Comparison of ENCODE assay signal across 9 mouse cellular contexts in the genomic region with DNA sequence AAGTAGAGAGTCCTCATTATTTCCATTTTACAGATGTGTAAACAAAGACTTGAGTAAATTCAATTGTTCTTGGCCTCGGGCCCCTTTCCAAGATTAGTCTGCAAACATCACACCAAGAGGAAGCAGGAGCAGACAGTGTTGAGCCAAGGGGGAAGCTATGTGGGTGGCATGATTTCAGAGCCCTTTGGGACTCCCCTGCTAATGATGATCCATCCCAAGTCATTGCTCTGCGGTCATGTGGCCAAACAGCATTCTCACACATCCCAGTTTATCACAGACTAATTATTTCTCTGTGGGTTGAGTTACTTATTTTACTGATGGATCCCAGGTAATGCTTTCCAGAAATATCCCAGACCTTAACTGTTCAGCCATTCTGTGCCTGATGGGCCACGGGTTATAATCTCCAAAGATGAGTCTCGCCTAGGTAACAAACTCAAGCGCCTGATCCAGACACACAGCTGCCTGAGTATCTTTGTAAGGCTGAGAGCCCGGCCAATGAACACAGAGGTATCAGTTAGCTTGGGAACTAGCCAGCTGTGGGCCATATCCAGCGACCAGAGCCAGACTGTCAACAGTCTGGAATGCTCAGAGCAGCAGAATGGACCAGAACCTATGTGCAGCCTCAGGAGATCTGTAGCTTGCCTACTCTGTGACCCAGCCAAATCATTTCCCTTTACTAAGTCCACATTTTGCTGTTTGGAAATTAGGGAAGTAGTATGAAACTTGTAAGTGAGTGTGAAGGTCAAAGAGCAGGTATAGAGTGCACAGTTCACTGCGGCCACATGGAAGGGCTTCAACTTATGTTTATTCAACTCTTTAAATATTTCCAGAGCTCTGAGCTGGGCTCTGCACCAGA.
DNase-seq lines count a peak whose midpoint lies in the region; ATAC-seq lines count a peak whose summit lies in the region.
"Had no signal": no experiment of that assay in that cellular context is flagged by ENCODE, and none has a peak within 500 bp of the region (broad histone marks: within the 10 kb centered on the region; RNA-seq: fewer than 3 reads in every experiment).

No protein-coding gene starts in this region.

- DNase-seq in limb, embryonic 11.5 days (ENCODE audit: low spot score) = no peak
- DNase-seq in limb, embryonic 10.5 days (ENCODE audit: low spot score) = no peak
- DNase-seq in thymus, postnatal 36 days = no peak
- no peak for DNase-seq in cerebellum, postnatal 36 days

- no peaks in the 10 kb centered on the region for H3K27me3 ChIP-seq in limb, embryonic 11.5 days (ENCODE audit: control insufficient read depth, insufficient read depth, low read length)
- no peaks in the 10 kb centered on the region for H3K27me3 ChIP-seq in limb, embryonic 10.5 days (ENCODE audit: low read depth, poor library complexity, severe bottlenecking)
- no peaks in the 10 kb centered on the region for H3K27me3 ChIP-seq in limb, embryonic 13.5 days
- no peaks in the 10 kb centered on the region for H3K27me3 ChIP-seq in stomach, embryonic 16.5 days (ENCODE audit: control insufficient read depth, insufficient read depth, low read length)
- H3K27me3 ChIP-seq in neural tube, embryonic 15.5 days (replicated peaks) = no peaks in the 10 kb centered on the region
- H3K27me3 ChIP-seq: neural tube, embryonic 12.5 days had no signal

- ATAC-seq in limb, embryonic 11.5 days (ENCODE audit: insufficient number of reproducible peaks, low FRiP score, low TSS enrichment, low read depth) = peak; percentile 51; the same call in 1 of the 2 replicates
- ATAC-seq in granulocyte monocyte progenitor cell, adult 5-6 weeks (replicated peaks; ENCODE audit: poor library complexity, severe bottlenecking) = peak; percentile 29; the same call in 1 of the 2 replicates
- peak; percentile 66 for ATAC-seq in limb, embryonic 13.5 days (ENCODE audit: low FRiP score, low read depth)
- peak; percentile 65 for ATAC-seq in stomach, embryonic 16.5 days (ENCODE audit: insufficient read depth, low FRiP score)
- ATAC-seq in neural tube, embryonic 15.5 days (ENCODE audit: low FRiP score) = no peak

- no peak overlapping the region for H3K4me3 ChIP-seq in limb, embryonic 11.5 days (ENCODE audit: low read depth, low read length)
- H3K4me3 ChIP-seq in limb, embryonic 10.5 days = no peak overlapping the region
- H3K4me3 ChIP-seq in limb, embryonic 13.5 days = no peak overlapping the region
- H3K4me3 ChIP-seq in stomach, embryonic 16.5 days (replicated peaks; ENCODE audit: low read length) = no peak overlapping the region
- no peak overlapping the region for H3K4me3 ChIP-seq in neural tube, embryonic 15.5 days (replicated peaks)
- H3K4me3 ChIP-seq: neural tube, embryonic 12.5 days had no signal

- no peak overlapping the region for H3K4me2 ChIP-seq in limb, embryonic 11.5 days (ENCODE audit: low read depth, severe bottlenecking)
- H3K4me2 ChIP-seq in limb, embryonic 13.5 days (replicated peaks) = no peak overlapping the region
- no peak overlapping the region for H3K4me2 ChIP-seq in stomach, embryonic 16.5 days (ENCODE audit: low read depth, low read length)
- no peak overlapping the region for H3K4me2 ChIP-seq in neural tube, embryonic 15.5 days
- H3K4me2 ChIP-seq: neural tube, embryonic 12.5 days had no signal

- H3K36me3 ChIP-seq in limb, embryonic 11.5 days (ENCODE audit: control insufficient read depth, insufficient read depth, low read length) = no peaks in the 10 kb centered on the region
- H3K36me3 ChIP-seq in limb, embryonic 10.5 days = no peaks in the 10 kb centered on the region
- no peaks in the 10 kb centered on the region for H3K36me3 ChIP-seq in limb, embryonic 13.5 days
- no peaks in the 10 kb centered on the region for H3K36me3 ChIP-seq in stomach, embryonic 16.5 days (ENCODE audit: control insufficient read depth, insufficient read depth, low read length)
- no peaks in the 10 kb centered on the region for H3K36me3 ChIP-seq in neural tube, embryonic 15.5 days
- H3K36me3 ChIP-seq: neural tube, embryonic 12.5 days had no signal

- WGBS in limb, embryonic 11.5 days = 71% methylated on average over 8 of the region's 8 CpGs
- WGBS in limb, embryonic 10.5 days = 82% methylated on average over 8 of the region's 8 CpGs
- 47% methylated on average over 8 of the region's 8 CpGs for WGBS in limb, embryonic 13.5 days
- 34% methylated on average over 8 of the region's 8 CpGs for WGBS in stomach, embryonic 16.5 days
- WGBS in neural tube, embryonic 15.5 days = 78% methylated on average over 8 of the region's 8 CpGs

- no peaks in the 10 kb centered on the region for H3K9me3 ChIP-seq in limb, embryonic 11.5 days (ENCODE audit: control insufficient read depth, low read length)
- no peaks in the 10 kb centered on the region for H3K9me3 ChIP-seq in limb, embryonic 10.5 days (replicated peaks)
- no peaks in the 10 kb centered on the region for H3K9me3 ChIP-seq in limb, embryonic 13.5 days
- no peaks in the 10 kb centered on the region for H3K9me3 ChIP-seq in stomach, embryonic 16.5 days (replicated peaks; ENCODE audit: control insufficient read depth, low read length)
- H3K9me3 ChIP-seq in neural tube, embryonic 15.5 days (replicated peaks) = no peaks in the 10 kb centered on the region
- H3K9me3 ChIP-seq: neural tube, embryonic 12.5 days had no signal

- H3K4me1 ChIP-seq in limb, embryonic 11.5 days (ENCODE audit: control insufficient read depth, insufficient read depth, low read length) = peaks cover 4% of the 10 kb centered on the region; the same call in 1 of the 2 replicates
- H3K4me1 ChIP-seq in limb, embryonic 10.5 days = peaks cover 12% of the 10 kb centered on the region
- H3K4me1 ChIP-seq in limb, embryonic 13.5 days = peaks cover 47% of the 10 kb centered on the region
- H3K4me1 ChIP-seq in stomach, embryonic 16.5 days (ENCODE audit: control insufficient read depth, insufficient read depth, low read length) = peaks cover 37% of the 10 kb centered on the region
- peaks cover 5% of the 10 kb centered on the region; the same call in 1 of the 2 replicates for H3K4me1 ChIP-seq in neural tube, embryonic 15.5 days
- H3K4me1 ChIP-seq: neural tube, embryonic 12.5 days had no signal

- no peak overlapping the region for H3K27ac ChIP-seq in limb, embryonic 11.5 days (replicated peaks; ENCODE audit: low read depth, low read length)
- no peak overlapping the region for H3K27ac ChIP-seq in limb, embryonic 10.5 days
- H3K27ac ChIP-seq in limb, embryonic 13.5 days = peak overlapping the region; percentile 77; the same call in 1 of the 2 replicates
- H3K27ac ChIP-seq in stomach, embryonic 16.5 days (ENCODE audit: low read length) = peak overlapping the region; percentile 66
- H3K27ac ChIP-seq in neural tube, embryonic 15.5 days (replicated peaks) = no peak overlapping the region
- H3K27ac ChIP-seq: neural tube, embryonic 12.5 days had no signal

- no peak overlapping the region for H3K9ac ChIP-seq in limb, embryonic 11.5 days (ENCODE audit: low read length)
- no peak overlapping the region for H3K9ac ChIP-seq in limb, embryonic 13.5 days
- no peak overlapping the region for H3K9ac ChIP-seq in stomach, embryonic 16.5 days (ENCODE audit: low read length)
- no peak overlapping the region for H3K9ac ChIP-seq in neural tube, embryonic 15.5 days (replicated peaks)
- H3K9ac ChIP-seq: neural tube, embryonic 12.5 days had no signal

Comparison
In these comparisons a context has a peak if more than half of its experiments do, and no peak if none do; other contexts are left out.
1. H3K27ac ChIP-seq: peak in limb, embryonic 13.5 days (single experiment) and stomach, embryonic 16.5 days (single experiment); none in limb, embryonic 11.5 days (single experiment), limb, embryonic 10.5 days (single experiment) and neural tube, embryonic 15.5 days (single experiment).